Mouse (Mus musculus) lung, embryonic 14.5 days (tissue): ENCODE results near the gene Chp1. TPM values are rescaled to one million over a fixed set of nuclear protein-coding genes. Genes with fewer than 3 reads are reported as not detected.
A peak's percentile ranks its signal among the peaks of the same experiment; 100 is the strongest.
"Not testable (repeated sequence)": the region's sequence is repeated elsewhere in the genome, so short reads cannot be mapped to it uniquely, and the experiment has no call there.

ENCODE experiments used
- ATAC-seq: fragments of 200-750 bp; cut with Nextera tagmentation; 2 replicates; pipeline ENCODE4 v1.8.0; 2017; ENCODE audit warnings: mild to moderate bottlenecking, moderate TSS enrichment, moderate library complexity; ENCODE audit not compliant: insufficient read depth
- DNase-seq: peaks from one replicate; pipeline ENCODE4 v3.0.0-alpha.2; 2015
- H3K27ac ChIP-seq: fragments of 300-500 bp; sonication (generic); 2 replicates; pipeline ENCODE4 v1.5.1; 2014; ENCODE audit warnings: low read depth, mild to moderate bottlenecking, moderate library complexity
- H3K27me3 ChIP-seq: fragments of 300-500 bp; sonication (generic); 2 replicates; pipeline ENCODE4 v1.6.1; 2014; ENCODE audit warnings: low read length, control low read depth; ENCODE audit not compliant: insufficient read depth
- H3K36me3 ChIP-seq: fragments of 300-500 bp; sonication (generic); 2 replicates; pipeline ENCODE4 v1.6.1; 2014; ENCODE audit warnings: control low read depth; ENCODE audit not compliant: insufficient read depth
- H3K4me1 ChIP-seq: fragments of 300-500 bp; sonication (generic); 2 replicates; pipeline ENCODE4 v1.6.1; 2014; ENCODE audit warnings: antibody characterized with exemption, control low read depth; ENCODE audit not compliant: insufficient read depth
- H3K4me2 ChIP-seq: fragments of 300-500 bp; sonication (generic); 2 replicates; pipeline ENCODE4 v1.6.1; 2014; ENCODE audit warnings: mild to moderate bottlenecking
- H3K4me3 ChIP-seq: fragments of 300-500 bp; sonication (generic); 2 replicates; pipeline ENCODE4 v1.5.1; 2014; ENCODE audit warnings: low read depth, low read length
- H3K9ac ChIP-seq: fragments of 300-500 bp; sonication (generic); 2 replicates; pipeline ENCODE4 v1.6.1; 2014
- H3K9me3 ChIP-seq: fragments of 300-500 bp; sonication (generic); 2 replicates; pipeline ENCODE4 v1.6.1; 2016; ENCODE audit warnings: low read depth, low read length, control low read depth
- CTCF ChIP-seq: IDR thresholded peaks from 2 replicates; pipeline ENCODE4 v1.5.1; 2016; ENCODE audit warnings: antibody characterized with exemption, low read depth
- WGBS: fragments of 180-500 bp; shearing (Covaris S2); extraction: QIAGEN DNeasy Blood & Tissue Kit; methylation state at CpG from one replicate; pipeline ENCODE4 v1.1.7; 2014; 5-methylcytosine and 5-hydroxymethylcytosine counted together
- polyA plus RNA-seq: library from polyadenylated mRNA; unstranded; fragments of >200 nt; fragmentation: Nextera tagmentation; extraction: Ambion mirVana; gene quantifications from 2 replicates; pipeline ENCODE4 v1.2.1, GENCODE M21; 2014

The Chp1 gene
- polyA plus RNA-seq, 1 experiment from 2014 or later, result 58.9 TPM

DNA sequence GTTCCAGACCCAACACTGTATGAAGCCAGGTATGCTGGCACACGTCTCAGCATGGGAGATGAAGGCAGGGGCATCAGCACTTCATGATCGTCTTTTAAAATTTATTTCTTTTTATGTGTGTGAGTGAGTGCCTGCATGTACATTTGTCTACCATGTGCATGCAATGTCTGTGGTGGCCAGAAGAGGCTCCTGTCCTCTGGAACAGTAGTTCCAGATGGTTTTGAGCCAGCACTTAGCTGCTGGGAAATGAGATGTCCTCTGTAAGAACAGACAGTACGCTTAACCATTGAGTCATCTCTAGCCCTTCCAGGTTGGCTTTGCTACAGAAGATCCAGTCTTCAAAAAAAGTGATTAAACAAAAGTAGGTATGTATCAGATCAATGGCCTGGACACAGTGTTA lies 43.8 kb downstream of the Chp1 start:
- no peak for DNase-seq
- Histone ChIP-seq H3K27me3 (no peaks in the 10 kb centered on the region), H3K27ac (no peak overlapping the region), H3K9me3 (no peaks in the 10 kb centered on the region), H3K4me3 (no peak overlapping the region), H3K36me3 (peaks cover 4% of the 10 kb centered on the region; the same call in 1 of the 2 replicates), H3K4me2 (no peak overlapping the region), H3K9ac (no peak overlapping the region), H3K4me1 (no peaks in the 10 kb centered on the region)
- WGBS, result 88% methylated on average over 3 of the region's 3 CpGs
- ATAC-seq, result no peak
- peak; percentile 21 for TF ChIP-seq CTCF

DNA sequence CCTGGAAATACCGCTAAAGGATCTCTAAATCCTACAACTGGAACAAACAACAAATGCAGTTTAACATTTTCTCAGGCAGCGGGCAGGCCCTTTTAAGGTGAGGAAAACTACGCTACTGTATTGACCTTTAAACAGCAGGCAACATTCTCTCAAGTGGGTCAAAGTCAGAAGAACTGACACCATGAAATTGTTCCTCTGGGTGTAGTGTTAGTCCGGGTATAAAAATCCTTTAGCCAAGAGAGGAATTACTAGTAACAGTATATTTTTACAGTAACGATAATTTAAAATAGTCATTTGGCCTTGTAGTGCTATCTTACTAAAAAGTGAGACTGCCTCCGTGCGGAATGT lies 46.2 kb downstream of the Chp1 start:
- Histone ChIP-seq H3K36me3 (peaks cover 27% of the 10 kb centered on the region), H3K4me1 (no peaks in the 10 kb centered on the region), H3K4me2 (peak overlapping the region; percentile 59), H3K27me3 (no peaks in the 10 kb centered on the region), H3K4me3 (peak overlapping the region; percentile 98), H3K27ac (peak overlapping the region; percentile 73), H3K9ac (peak overlapping the region; percentile 95), H3K9me3 (no peaks in the 10 kb centered on the region)
- ATAC-seq (peak; percentile 14; the same call in 1 of the 2 replicates), DNase-seq (no peak)
- 7% methylated on average over 7 of the region's 7 CpGs for WGBS
- no peak for TF ChIP-seq CTCF

DNA sequence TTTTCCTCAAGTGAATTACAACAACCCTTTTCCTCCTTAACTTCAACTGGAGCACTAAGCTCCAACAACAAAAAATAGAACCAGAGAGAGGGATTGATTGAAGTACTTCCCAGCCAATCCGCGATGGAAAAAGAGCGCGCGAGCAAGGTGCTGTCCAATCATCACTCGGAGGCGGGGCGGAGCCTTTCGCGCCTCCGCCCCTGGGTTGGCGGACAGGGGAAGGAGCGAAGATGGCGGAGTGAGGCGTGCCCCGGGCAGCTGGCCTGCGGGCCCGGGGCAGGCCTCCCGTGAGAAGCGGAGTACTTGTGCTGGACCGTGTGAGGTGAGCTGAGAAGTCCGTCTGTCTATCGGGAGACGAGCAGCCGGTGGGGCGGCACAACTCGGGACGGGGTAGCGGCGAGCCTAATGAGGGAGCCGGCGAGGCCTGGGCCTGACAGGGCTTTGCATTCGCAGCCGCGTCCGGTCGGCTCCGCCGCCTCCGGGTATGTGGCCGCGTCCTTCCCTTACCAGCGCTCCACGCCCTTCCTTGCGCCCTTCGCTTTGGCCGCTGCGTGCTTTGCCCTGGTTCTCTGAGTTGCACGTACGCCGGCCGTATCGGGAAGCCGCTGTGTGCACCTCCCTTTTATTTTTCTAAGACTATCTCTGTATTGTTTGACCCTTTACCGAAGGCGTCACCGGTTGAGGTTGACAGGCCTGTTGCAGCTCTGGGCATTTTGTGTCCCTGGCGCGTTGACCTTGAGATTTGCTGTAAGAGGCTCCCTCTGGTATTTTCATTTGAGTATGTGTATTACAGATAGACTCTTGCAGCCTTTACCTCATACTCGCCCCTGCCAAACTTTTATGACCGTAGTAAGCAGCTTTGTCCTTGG lies 46.9 kb downstream of the Chp1 start:
- Histone ChIP-seq H3K9me3 (no peaks in the 10 kb centered on the region), H3K27me3 (no peaks in the 10 kb centered on the region), H3K27ac (peak overlapping the region; percentile 93), H3K9ac (peak overlapping the region; percentile 95), H3K4me3 (peak overlapping the region; percentile 98), H3K4me2 (peak overlapping the region; percentile 76), H3K36me3 (peaks cover 33% of the 10 kb centered on the region), H3K4me1 (no peaks in the 10 kb centered on the region)
- no peak for TF ChIP-seq CTCF
- peak; percentile 100 for DNase-seq
- WGBS, result under 1% methylated on average over 61 of the region's 61 CpGs
- peak; percentile 99 for ATAC-seq

DNA sequence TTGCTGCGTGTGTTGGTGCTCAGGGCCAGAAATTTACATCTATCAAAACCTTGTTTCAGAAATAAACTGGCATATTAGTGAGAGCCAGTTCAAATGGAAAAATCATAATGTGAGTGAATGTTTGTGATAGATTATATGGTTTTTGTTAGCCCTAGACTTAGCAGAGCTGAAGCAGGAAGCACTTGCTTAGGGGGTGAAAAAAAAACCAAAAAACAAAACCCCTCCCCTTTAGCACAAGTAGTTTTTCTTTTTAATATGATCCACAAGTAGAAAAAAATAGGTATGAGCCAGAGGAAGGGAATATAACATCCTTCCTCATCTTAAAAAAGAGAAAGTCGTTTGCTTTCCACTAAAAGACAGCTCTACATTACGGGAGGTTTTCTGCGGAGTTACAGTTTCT lies 47.8 kb downstream of the Chp1 start:
- Histone ChIP-seq H3K27ac (no peak overlapping the region), H3K36me3 (peaks cover 43% of the 10 kb centered on the region), H3K27me3 (no peaks in the 10 kb centered on the region), H3K4me3 (peak overlapping the region; percentile 98), H3K9ac (peak overlapping the region; percentile 95), H3K9me3 (no peaks in the 10 kb centered on the region), H3K4me1 (no peaks in the 10 kb centered on the region), H3K4me2 (peak overlapping the region; percentile 76)
- DNase-seq (no peak), ATAC-seq (no peak)
- WGBS, result 24% methylated on average over 4 of the region's 4 CpGs
- TF ChIP-seq CTCF, result no peak

DNA sequence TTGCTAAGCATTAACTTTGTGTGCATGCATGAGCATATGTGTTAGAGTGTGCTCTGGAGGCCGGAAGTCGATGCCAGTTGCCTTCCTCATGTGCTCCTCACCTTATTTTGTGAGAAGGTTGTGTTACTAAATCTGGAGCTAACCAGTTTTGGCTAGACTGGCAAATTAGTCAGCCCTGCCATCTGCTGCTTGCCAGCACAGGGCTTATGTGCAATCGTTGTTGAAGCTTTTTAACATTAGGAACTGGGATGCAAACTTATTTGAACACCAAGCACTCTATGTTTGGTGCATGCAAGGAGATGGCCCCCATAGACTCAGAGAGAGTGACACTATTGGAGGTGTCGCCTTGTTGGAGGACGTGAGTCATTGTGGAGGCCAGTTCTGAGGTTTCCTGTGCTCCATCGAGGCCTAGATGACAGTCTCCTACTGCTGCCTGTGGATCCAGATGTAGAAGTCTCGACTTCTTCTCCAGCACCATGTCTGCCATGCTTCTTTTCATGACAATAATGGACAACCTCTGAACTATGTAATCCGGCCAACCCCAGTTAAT lies 49.4 kb downstream of the Chp1 start:
- no peak overlapping the region for H3K27ac ChIP-seq
- 84% methylated on average over 8 of the region's 8 CpGs for WGBS
- ATAC-seq, result no peak
- no peak overlapping the region for H3K4me2 ChIP-seq
- H3K36me3 ChIP-seq, result peaks cover 58% of the 10 kb centered on the region
- no peak for DNase-seq
- H3K4me3 ChIP-seq, result no peak overlapping the region
- no peak overlapping the region for H3K9ac ChIP-seq
- no peak for TF ChIP-seq CTCF
- no peaks in the 10 kb centered on the region for H3K27me3 ChIP-seq
- H3K9me3 ChIP-seq, result no peaks in the 10 kb centered on the region
- no peaks in the 10 kb centered on the region for H3K4me1 ChIP-seq

DNA sequence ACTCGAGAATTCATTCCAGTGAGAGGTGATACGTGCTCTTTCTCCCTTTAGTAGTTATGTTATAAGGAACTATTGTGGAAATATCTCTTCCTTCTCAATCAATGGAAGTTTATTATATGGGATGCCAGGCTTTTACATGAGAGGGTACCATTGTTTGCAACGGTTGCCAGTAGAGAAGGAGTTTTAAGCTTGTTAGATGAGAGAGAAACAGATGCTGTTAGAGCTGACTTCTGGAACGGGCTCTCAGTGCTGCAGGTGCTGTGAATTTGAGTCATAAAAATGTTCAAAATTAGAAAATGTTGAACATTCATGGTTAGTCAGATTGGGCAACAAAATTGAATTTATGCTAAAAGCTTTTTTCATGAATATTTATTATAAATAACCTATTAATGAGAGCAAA lies 53.5 kb downstream of the Chp1 start:
- Histone ChIP-seq H3K9ac (no peak overlapping the region), H3K27ac (no peak overlapping the region), H3K4me3 (no peak overlapping the region), H3K4me1 (no peaks in the 10 kb centered on the region), H3K27me3 (no peaks in the 10 kb centered on the region), H3K9me3 (no peaks in the 10 kb centered on the region), H3K36me3 (peaks cover 91% of the 10 kb centered on the region), H3K4me2 (no peak overlapping the region)
- 83% methylated on average over 4 of the region's 4 CpGs for WGBS
- no peak for DNase-seq
- no peak for ATAC-seq
- TF ChIP-seq CTCF, result no peak

DNA sequence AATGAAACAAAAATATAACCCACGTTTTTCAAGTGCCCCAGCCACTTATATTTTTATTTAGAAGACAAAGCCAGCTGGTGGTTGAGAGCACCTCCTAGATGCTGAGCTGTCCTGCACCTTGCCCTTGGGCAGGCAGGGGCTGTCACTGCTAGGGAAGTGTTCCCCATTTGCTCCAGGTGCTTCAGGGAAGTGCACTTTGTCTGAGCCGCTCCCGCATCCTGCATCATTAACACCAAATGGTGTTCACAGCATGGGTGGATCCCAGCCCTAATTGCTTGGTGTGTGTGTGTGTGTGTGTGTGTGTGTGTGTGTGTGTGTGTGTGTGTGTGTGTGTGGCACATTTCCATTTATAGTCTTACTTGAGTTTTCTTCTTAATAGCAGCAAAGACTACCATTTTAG lies 54.1 kb downstream of the Chp1 start:
- not testable (repeated sequence) for H3K4me3 ChIP-seq, H3K27me3 ChIP-seq, H3K27ac ChIP-seq, H3K9me3 ChIP-seq, DNase-seq, H3K9ac ChIP-seq, H3K4me1 ChIP-seq, ATAC-seq, H3K4me2 ChIP-seq
- peaks cover 90% of the 10 kb centered on the region for H3K36me3 ChIP-seq
- 50% methylated on average over 3 of the region's 3 CpGs for WGBS
